Mouse (Mus musculus) macrophage (primary cell): ENCODE measurements around the gene Olfr66. TPM values are rescaled to one million over a fixed set of nuclear protein-coding genes. Genes with fewer than 3 reads are reported as not detected.

Experiments used
- H3K27ac ChIP-seq: fragments of 350-480 bp; formaldehyde crosslinking; 2 replicates; pipeline ENCODE4 v1.9.0; 2021
- H3K36me3 ChIP-seq: fragments of 350-480 bp; formaldehyde crosslinking; 2 replicates; pipeline ENCODE4 v1.9.0; 2021; ENCODE audit errors: inconsistent target
- H3K4me3 ChIP-seq: fragments of 350-480 bp; formaldehyde crosslinking; 2 replicates; pipeline ENCODE4 v1.9.0; 2021; ENCODE audit errors: inconsistent target
- H3K79me2 ChIP-seq: fragments of 350-480 bp; formaldehyde crosslinking; 2 replicates; pipeline ENCODE4 v1.9.0; 2021; ENCODE audit errors: inconsistent target
- WGBS: methylation state at CpG from one replicate; pipeline ENCODE4 v1.1.7; 2026; ENCODE audit warnings: inconsistent platforms; ENCODE audit not compliant: missing documents; 5-methylcytosine and 5-hydroxymethylcytosine counted together
- polyA plus RNA-seq: library from polyadenylated mRNA; stranded (reverse); fragments of 250-400 nt; gene quantifications from 3 replicates; pipeline ENCODE4 v1.2.4, GENCODE M21; 2018; ENCODE audit warnings: inconsistent platforms
- total RNA-seq, 78 experiments: library from RNA; depleted of rRNA; stranded (reverse); fragments of 250-400 nt; gene quantifications; 1 replicate in 9 of 78; 2 replicates in 24 of 78; 3 replicates in 43 of 78; 4 replicates in 2 of 78; pipeline ENCODE4 v1.2.4; 2018; ENCODE audit warnings: inconsistent platforms in 56 of 78

Gene Olfr66
- total RNA-seq (2018; cell fraction: chromatin; rRNA removed): not detected
- not detected for total RNA-seq (2018; cell fraction: cytosol; rRNA removed)
- not detected for total RNA-seq (2018; cell fraction: nucleus; rRNA removed)
- not detected in 3 replicates for polyA plus RNA-seq

- no peaks in the 10 kb centered on the region for H3K79me2 ChIP-seq
- H3K36me3 ChIP-seq: no peaks in the 10 kb centered on the region
- no peak within 1 kb of the TSS for H3K4me3 ChIP-seq
- H3K27ac ChIP-seq: no peak within 1 kb of the TSS
These were observed at the start of gene Olfr66 for GRCm38 (mm10) chr7:103886152-103886551. Olfr66 (minus strand) TSS chr7:103886252.

GRCm38 (mm10) chr7:103934264-103934663, 48.2 kb upstream of the Olfr66 start, which contains the start of gene Olfr632:
Olfr632 (plus strand) TSS chr7:103934347.
- Histone ChIP-seq H3K79me2 (no peaks in the 10 kb centered on the region), H3K36me3 (no peaks in the 10 kb centered on the region), H3K27ac (no peak within 1 kb of the TSS), H3K4me3 (no peak within 1 kb of the TSS)
- 87% methylated on average over 2 of the region's 2 CpGs for WGBS

GRCm38 (mm10) chr7:103928525-103928924, 42.5 kb upstream of the Olfr66 start, which contains the start of gene Olfr631:
Olfr631 (plus strand) TSS chr7:103928825.
- H3K79me2 ChIP-seq: no peaks in the 10 kb centered on the region
- no peak within 1 kb of the TSS for H3K27ac ChIP-seq
- no peaks in the 10 kb centered on the region for H3K36me3 ChIP-seq
- no peak within 1 kb of the TSS for H3K4me3 ChIP-seq

GRCm38 (mm10) chr7:103915338-103915737, 29.3 kb upstream of the Olfr66 start:
- Histone ChIP-seq H3K36me3 (no peaks in the 10 kb centered on the region), H3K79me2 (no peaks in the 10 kb centered on the region), H3K27ac (no peak overlapping the region), H3K4me3 (no peak overlapping the region)

- no peak overlapping the region for H3K27ac ChIP-seq
- H3K4me3 ChIP-seq: no peak overlapping the region
- no peaks in the 10 kb centered on the region for H3K36me3 ChIP-seq
- no peaks in the 10 kb centered on the region for H3K79me2 ChIP-seq
- WGBS: 82% methylated on average over 8 of the region's 8 CpGs
These were observed 27.0 kb upstream of the Olfr66 start for GRCm38 (mm10) chr7:103912969-103913511.

- Histone ChIP-seq H3K27ac (no peak overlapping the region), H3K79me2 (no peaks in the 10 kb centered on the region), H3K4me3 (no peak overlapping the region), H3K36me3 (no peaks in the 10 kb centered on the region)
- 4% methylated on average over 3 of the region's 3 CpGs for WGBS
These were observed 24.0 kb upstream of the Olfr66 start for GRCm38 (mm10) chr7:103910047-103910446.

GRCm38 (mm10) chr7:103903187-103903586, 17.1 kb upstream of the Olfr66 start, which contains the start of gene Olfr65:
Olfr65 (plus strand) TSS chr7:103903487.
- no peak within 1 kb of the TSS for H3K4me3 ChIP-seq
- H3K27ac ChIP-seq: no peak within 1 kb of the TSS
- 80% methylated on average over 1 of the region's 2 CpGs for WGBS
- no peaks in the 10 kb centered on the region for H3K79me2 ChIP-seq
- no peaks in the 10 kb centered on the region for H3K36me3 ChIP-seq

- 80% methylated on average over 1 of the region's 1 CpGs for WGBS
- H3K27ac ChIP-seq: no peak within 1 kb of the TSS
- no peak within 1 kb of the TSS for H3K4me3 ChIP-seq
- no peaks in the 10 kb centered on the region for H3K36me3 ChIP-seq
- H3K79me2 ChIP-seq: no peaks in the 10 kb centered on the region
These were observed 8.3 kb upstream of the Olfr66 start, which contains the start of gene Olfr64 for GRCm38 (mm10) chr7:103894385-103894784. Olfr64 (minus strand) TSS chr7:103894485.

GRCm38 (mm10) chr7:103877093-103877492, 9.0 kb downstream of the Olfr66 start:
- no peak overlapping the region for H3K27ac ChIP-seq
- WGBS: 96% methylated on average over 2 of the region's 2 CpGs
- no peaks in the 10 kb centered on the region for H3K79me2 ChIP-seq
- H3K36me3 ChIP-seq: no peaks in the 10 kb centered on the region
- no peak overlapping the region for H3K4me3 ChIP-seq

GRCm38 (mm10) chr7:103874451-103874850, 11.6 kb downstream of the Olfr66 start:
- no peak overlapping the region for H3K4me3 ChIP-seq
- 55% methylated on average over 5 of the region's 5 CpGs for WGBS
- no peaks in the 10 kb centered on the region for H3K36me3 ChIP-seq
- no peaks in the 10 kb centered on the region for H3K79me2 ChIP-seq
- no peak overlapping the region for H3K27ac ChIP-seq

- no peaks in the 10 kb centered on the region for H3K79me2 ChIP-seq
- no peak overlapping the region for H3K27ac ChIP-seq
- no peak overlapping the region for H3K4me3 ChIP-seq
- no peaks in the 10 kb centered on the region for H3K36me3 ChIP-seq
- 0% methylated on average over 1 of the region's 1 CpGs for WGBS
These were observed 13.0 kb downstream of the Olfr66 start for GRCm38 (mm10) chr7:103873064-103873463.

GRCm38 (mm10) chr7:103870667-103871066, 15.4 kb downstream of the Olfr66 start:
- Histone ChIP-seq H3K27ac (no peak overlapping the region), H3K4me3 (no peak overlapping the region)

GRCm38 (mm10) chr7:103865716-103866115, 20.3 kb downstream of the Olfr66 start:
- Histone ChIP-seq H3K4me3 (no peak overlapping the region), H3K36me3 (no peaks in the 10 kb centered on the region), H3K27ac (no peak overlapping the region), H3K79me2 (no peaks in the 10 kb centered on the region)

More at GRCm38 (mm10) chr7:103870667-103871066, 15.4 kb downstream of the Olfr66 start:
- Histone ChIP-seq H3K36me3 (no peaks in the 10 kb centered on the region), H3K79me2 (no peaks in the 10 kb centered on the region)

GRCm38 (mm10) chr7:103861531-103861930, 24.5 kb downstream of the Olfr66 start:
- Histone ChIP-seq H3K79me2 (no peaks in the 10 kb centered on the region), H3K4me3 (no peak overlapping the region), H3K36me3 (no peaks in the 10 kb centered on the region), H3K27ac (no peak overlapping the region)
- 64% methylated on average over 3 of the region's 3 CpGs for WGBS

GRCm38 (mm10) chr7:103860855-103861254, 25.2 kb downstream of the Olfr66 start:
- Histone ChIP-seq H3K27ac (no peak overlapping the region), H3K79me2 (no peaks in the 10 kb centered on the region)
- 17% methylated on average over 1 of the region's 1 CpGs for whole genome bisulfite sequencing

GRCm38 (mm10) chr7:103859076-103859475, 27.0 kb downstream of the Olfr66 start:
- Histone ChIP-seq H3K4me3 (no peak overlapping the region), H3K79me2 (no peaks in the 10 kb centered on the region), H3K27ac (no peak overlapping the region), H3K36me3 (no peaks in the 10 kb centered on the region)
- 46% methylated on average over 2 of the region's 2 CpGs for WGBS

More at GRCm38 (mm10) chr7:103860855-103861254, 25.2 kb downstream of the Olfr66 start:
- no peaks in the 10 kb centered on the region for H3K36me3 ChIP-seq
- H3K4me3 ChIP-seq: no peak overlapping the region
